Mouse (Mus musculus): ENCODE results near the gene Fank1. TPM values are rescaled to one million over a fixed set of nuclear protein-coding genes. Genes with fewer than 3 reads are reported as not detected.

The Fank1 gene
- polyA plus RNA-seq, 1 experiment, result not detected

DNA sequence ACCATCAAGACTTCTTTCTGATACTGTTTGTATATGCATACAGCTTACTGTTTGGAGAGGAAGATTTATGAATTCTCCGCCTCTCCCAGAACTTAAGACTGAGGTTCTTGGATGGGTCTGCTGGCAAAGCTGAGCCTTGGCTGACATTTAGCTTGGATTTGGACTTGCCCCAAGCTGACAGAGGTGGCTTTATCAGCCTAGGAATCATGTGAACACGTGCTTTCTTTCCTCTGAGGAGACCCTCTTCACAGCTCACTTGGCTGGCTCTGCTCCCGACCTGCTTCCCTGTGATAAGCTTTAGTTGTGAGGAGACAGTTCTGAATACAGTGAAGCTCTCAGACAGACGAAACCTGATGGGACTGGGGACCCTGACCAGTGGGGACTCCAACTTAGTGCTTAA lies 33.0 kb upstream of the Fank1 start:
- H3K4me1 ChIP-seq (ENCODE audit: control insufficient read depth, insufficient read depth, low read length), result no peaks in the 10 kb centered on the region; the same call in 1 of the 2 replicates
- WGBS, result 69% methylated on average over 4 of the region's 4 CpGs
- no peak for TF ChIP-seq POLR2A (IDR thresholded peaks at IDR 0.05; ENCODE audit: borderline replicate concordance, control insufficient read depth, low read depth, low read length)
- TF ChIP-seq CTCF (IDR thresholded peaks at IDR 0.05; ENCODE audit: control insufficient read depth, insufficient read depth, low read length), result no peak
- H3K4me3 ChIP-seq (replicated peaks; ENCODE audit: control insufficient read depth, low read depth, low read length), result no peak overlapping the region
- no peak overlapping the region for H3K27ac ChIP-seq (ENCODE audit: control insufficient read depth, insufficient read depth, low read depth, low read length, poor library complexity)

DNA sequence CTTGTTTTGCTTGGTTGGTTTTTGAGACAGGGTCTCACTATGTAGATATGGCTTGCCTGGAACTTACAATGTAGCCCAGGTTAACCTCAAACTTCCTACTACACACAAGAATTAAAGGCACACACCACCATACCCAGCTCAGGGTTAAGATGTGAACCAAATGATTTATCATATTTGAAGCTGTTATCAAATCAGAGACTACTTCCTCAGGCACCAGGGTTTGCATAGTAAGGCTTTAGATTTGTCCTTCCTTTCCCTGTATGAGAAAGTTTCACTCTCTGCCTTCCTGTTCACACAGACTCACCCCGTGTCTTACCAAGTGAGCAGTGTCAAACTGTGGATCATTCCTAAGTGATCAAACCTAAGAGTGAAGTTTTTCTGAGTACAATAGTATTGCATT lies 32.5 kb upstream of the Fank1 start:
- Histone ChIP-seq H3K4me3 (replicated peaks; ENCODE audit: control insufficient read depth, low read depth, low read length) (no peak overlapping the region), H3K4me1 (ENCODE audit: control insufficient read depth, insufficient read depth, low read length) (no peaks in the 10 kb centered on the region; the same call in 1 of the 2 replicates), H3K27ac (ENCODE audit: control insufficient read depth, insufficient read depth, low read depth, low read length, poor library complexity) (no peak overlapping the region)
- WGBS, result 45% methylated on average over 1 of the region's 1 CpGs
- TF ChIP-seq POLR2A (IDR thresholded peaks at IDR 0.05; ENCODE audit: borderline replicate concordance, control insufficient read depth, low read depth, low read length), result no peak
- no peak for TF ChIP-seq CTCF (IDR thresholded peaks at IDR 0.05; ENCODE audit: control insufficient read depth, insufficient read depth, low read length)

DNA sequence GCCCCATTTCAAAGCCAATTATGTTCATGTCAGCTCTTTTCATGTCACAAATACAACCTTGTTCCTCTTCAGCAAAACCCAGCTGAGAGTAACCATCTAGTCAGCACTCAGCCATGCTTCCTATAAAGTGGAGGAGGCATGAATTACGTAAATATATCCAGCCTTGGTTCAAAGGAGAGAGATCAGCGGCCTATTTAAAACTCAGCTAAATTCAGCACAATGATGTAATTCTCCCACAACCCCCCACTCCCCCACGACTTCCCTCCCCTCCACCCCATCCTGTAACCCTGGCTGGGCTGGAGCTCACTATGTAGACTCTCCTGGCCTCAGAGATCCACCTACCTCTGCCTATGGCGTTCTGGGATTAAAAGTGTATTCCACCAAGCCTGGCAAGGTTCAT lies 32.0 kb upstream of the Fank1 start:
- TF ChIP-seq POLR2A (IDR thresholded peaks at IDR 0.05; ENCODE audit: borderline replicate concordance, control insufficient read depth, low read depth, low read length), result no peak
- no peak for TF ChIP-seq CTCF (IDR thresholded peaks at IDR 0.05; ENCODE audit: control insufficient read depth, insufficient read depth, low read length)
- Histone ChIP-seq H3K4me1 (ENCODE audit: control insufficient read depth, insufficient read depth, low read length) (no peaks in the 10 kb centered on the region; the same call in 1 of the 2 replicates), H3K4me3 (replicated peaks; ENCODE audit: control insufficient read depth, low read depth, low read length) (no peak overlapping the region), H3K27ac (ENCODE audit: control insufficient read depth, insufficient read depth, low read depth, low read length, poor library complexity) (no peak overlapping the region)
- WGBS, result 45% methylated on average over 4 of the region's 4 CpGs

DNA sequence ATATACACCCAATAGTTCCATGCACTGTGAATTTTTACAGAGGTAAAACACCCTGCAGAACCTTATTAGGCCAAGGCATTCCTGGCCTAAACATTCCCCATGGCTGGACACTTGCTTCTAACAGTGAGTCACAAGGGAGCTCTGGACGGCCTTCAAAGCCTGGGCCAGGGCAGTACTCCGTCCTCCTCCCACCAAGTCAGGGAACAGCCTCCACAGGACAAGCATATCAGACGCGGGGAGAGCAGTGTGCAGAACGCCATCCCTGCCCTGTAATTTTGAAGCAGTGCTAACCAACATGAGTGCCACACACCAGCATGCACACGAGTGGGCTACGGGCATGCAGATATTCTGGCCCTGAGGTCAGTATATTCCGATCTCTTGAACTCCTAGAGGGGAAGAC lies 29.3 kb upstream of the Fank1 start:
- Histone ChIP-seq H3K4me1 (ENCODE audit: control insufficient read depth, insufficient read depth, low read length) (no peaks in the 10 kb centered on the region; the same call in 1 of the 2 replicates), H3K27ac (ENCODE audit: control insufficient read depth, insufficient read depth, low read depth, low read length, poor library complexity) (no peak overlapping the region), H3K4me3 (replicated peaks; ENCODE audit: control insufficient read depth, low read depth, low read length) (no peak overlapping the region)
- WGBS, result 86% methylated on average over 8 of the region's 8 CpGs
- TF ChIP-seq POLR2A (IDR thresholded peaks at IDR 0.05; ENCODE audit: borderline replicate concordance, control insufficient read depth, low read depth, low read length) (no peak), CTCF (IDR thresholded peaks at IDR 0.05; ENCODE audit: control insufficient read depth, insufficient read depth, low read length) (no peak)

DNA sequence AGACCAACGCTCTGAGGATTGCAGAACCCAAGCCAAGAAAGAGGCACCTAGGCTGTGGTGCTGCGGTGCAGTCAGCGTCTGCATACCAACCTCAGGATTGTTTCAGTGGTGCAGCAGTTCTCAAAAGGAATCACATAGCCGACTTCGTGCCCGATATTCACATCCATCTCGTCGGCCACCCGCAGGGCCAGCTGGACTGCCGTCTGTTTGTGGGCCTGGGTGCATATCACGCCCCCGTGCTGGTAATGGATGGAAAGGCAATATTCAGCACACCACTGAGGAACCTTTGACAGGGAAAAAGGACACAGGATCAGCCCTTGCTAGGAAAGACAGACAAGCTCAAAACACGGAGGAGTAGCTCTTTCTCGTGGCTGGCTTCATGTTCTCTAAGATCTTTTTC lies 27.9 kb upstream of the Fank1 start:
- no peak overlapping the region for H3K27ac ChIP-seq (ENCODE audit: control insufficient read depth, insufficient read depth, low read depth, low read length, poor library complexity)
- TF ChIP-seq CTCF (IDR thresholded peaks at IDR 0.05; ENCODE audit: control insufficient read depth, insufficient read depth, low read length), result no peak
- no peak for TF ChIP-seq POLR2A (IDR thresholded peaks at IDR 0.05; ENCODE audit: borderline replicate concordance, control insufficient read depth, low read depth, low read length)
- no peaks in the 10 kb centered on the region for H3K4me1 ChIP-seq (ENCODE audit: control insufficient read depth, insufficient read depth, low read length)
- WGBS, result 90% methylated on average over 14 of the region's 14 CpGs
- no peak overlapping the region for H3K4me3 ChIP-seq (replicated peaks; ENCODE audit: control insufficient read depth, low read depth, low read length)

DNA sequence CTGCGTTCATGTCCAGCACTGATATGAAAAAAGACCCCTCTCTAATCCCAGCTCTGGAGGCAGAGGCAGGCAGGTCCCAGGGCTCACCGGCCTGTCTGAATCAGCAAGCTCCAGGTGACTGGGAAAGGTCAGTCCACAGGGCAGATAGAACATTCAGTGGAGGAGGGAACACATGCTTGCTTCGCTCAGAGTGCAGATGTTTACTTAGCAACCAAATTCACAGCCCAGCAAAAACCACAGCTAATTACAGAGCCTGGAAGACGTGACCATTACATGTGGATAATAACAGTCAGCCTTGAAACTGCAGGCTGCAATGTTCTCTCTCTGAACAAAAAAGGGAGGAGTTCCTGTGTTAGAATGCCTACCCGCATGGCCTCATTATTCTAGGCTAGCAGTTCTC lies 26.0 kb upstream of the Fank1 start:
- WGBS, result 72% methylated on average over 5 of the region's 5 CpGs
- Histone ChIP-seq H3K4me1 (ENCODE audit: control insufficient read depth, insufficient read depth, low read length) (no peaks in the 10 kb centered on the region), H3K4me3 (replicated peaks; ENCODE audit: control insufficient read depth, low read depth, low read length) (no peak overlapping the region), H3K27ac (ENCODE audit: control insufficient read depth, insufficient read depth, low read depth, low read length, poor library complexity) (no peak overlapping the region)
- no peak for TF ChIP-seq POLR2A (IDR thresholded peaks at IDR 0.05; ENCODE audit: borderline replicate concordance, control insufficient read depth, low read depth, low read length)
- TF ChIP-seq CTCF (IDR thresholded peaks at IDR 0.05; ENCODE audit: control insufficient read depth, insufficient read depth, low read length), result no peak

DNA sequence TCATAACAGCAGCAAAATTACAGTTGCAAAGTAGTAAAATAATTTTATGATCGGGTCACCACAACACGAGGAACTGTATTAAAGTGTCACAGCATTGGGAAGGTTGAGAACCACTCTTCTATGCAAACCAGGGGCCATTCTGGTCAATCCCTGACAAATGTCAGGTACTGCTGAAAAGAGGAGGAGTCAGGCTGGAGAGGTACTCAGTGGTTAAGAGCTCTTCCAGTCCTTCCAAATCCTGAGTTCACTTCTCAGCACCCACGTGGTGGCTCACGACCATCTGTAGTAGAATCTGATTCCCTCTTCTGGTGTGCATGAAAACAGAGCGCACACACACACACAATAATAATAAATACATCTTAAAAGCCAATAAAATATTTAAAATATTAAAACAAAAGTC lies 25.5 kb upstream of the Fank1 start:
- no peak for TF ChIP-seq POLR2A (IDR thresholded peaks at IDR 0.05; ENCODE audit: borderline replicate concordance, control insufficient read depth, low read depth, low read length)
- no peak for TF ChIP-seq CTCF (IDR thresholded peaks at IDR 0.05; ENCODE audit: control insufficient read depth, insufficient read depth, low read length)
- H3K4me3 ChIP-seq (replicated peaks; ENCODE audit: control insufficient read depth, low read depth, low read length), result no peak overlapping the region

DNA sequence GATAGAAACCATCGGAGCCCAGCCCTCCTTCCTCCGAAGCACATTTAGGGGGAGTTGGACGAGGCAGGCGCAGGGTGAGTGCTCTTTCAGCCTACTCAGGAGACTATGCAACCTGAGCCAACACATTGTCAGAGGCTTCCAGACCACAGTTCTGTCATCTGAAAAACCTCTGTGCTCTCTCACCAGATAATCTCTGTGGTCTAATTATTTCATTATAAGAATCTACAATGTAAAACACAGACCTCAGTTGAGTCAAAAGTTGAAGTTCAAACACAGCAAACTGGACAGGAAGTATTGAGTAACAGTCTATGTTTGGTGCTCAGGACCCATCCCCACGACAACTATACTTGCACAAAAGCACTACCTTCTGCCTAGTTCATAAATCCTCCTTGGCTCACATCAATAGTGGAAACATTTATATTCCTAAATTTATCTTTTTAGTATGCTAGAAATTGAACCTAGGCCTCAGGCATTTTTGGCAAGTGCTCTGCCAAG lies 18.7 kb upstream of the Fank1 start:
- Histone ChIP-seq H3K4me1 (ENCODE audit: control insufficient read depth, insufficient read depth, low read length) (no peaks in the 10 kb centered on the region), H3K27ac (ENCODE audit: control insufficient read depth, insufficient read depth, low read depth, low read length, poor library complexity) (no peak overlapping the region), H3K4me3 (replicated peaks; ENCODE audit: control insufficient read depth, low read depth, low read length) (no peak overlapping the region)
- WGBS, result 52% methylated on average over 5 of the region's 5 CpGs
- TF ChIP-seq POLR2A (IDR thresholded peaks at IDR 0.05; ENCODE audit: borderline replicate concordance, control insufficient read depth, low read depth, low read length), result no peak
- no peak for TF ChIP-seq CTCF (IDR thresholded peaks at IDR 0.05; ENCODE audit: control insufficient read depth, insufficient read depth, low read length)

More for the DNA sequence above, 25.5 kb upstream of the Fank1 start:
- whole genome bisulfite sequencing, result 81% methylated on average over 5 of the region's 5 CpGs
- Histone ChIP-seq H3K27ac (ENCODE audit: control insufficient read depth, insufficient read depth, low read depth, low read length, poor library complexity) (no peak overlapping the region), H3K4me1 (ENCODE audit: control insufficient read depth, insufficient read depth, low read length) (no peaks in the 10 kb centered on the region)

DNA sequence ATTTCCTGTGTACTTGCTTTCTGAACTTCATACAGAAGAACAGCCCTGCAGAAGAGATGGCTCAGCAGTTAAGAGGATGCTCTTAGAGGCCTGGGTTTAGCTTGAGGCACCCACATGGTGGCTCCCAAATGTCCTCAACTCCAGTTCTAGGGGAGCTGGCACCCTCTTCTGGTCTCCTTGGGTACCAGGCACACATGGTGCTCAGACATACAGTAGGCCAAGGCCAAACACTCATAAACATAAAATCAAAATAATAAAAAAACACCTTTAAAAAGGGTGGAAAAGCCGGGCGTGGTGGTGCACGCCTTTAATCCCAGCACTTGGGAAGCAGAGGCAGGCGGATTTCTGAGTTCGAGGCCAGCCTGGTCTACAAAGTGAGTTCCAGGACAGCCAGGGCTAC lies 17.9 kb upstream of the Fank1 start:
- TF ChIP-seq POLR2A (IDR thresholded peaks at IDR 0.05; ENCODE audit: borderline replicate concordance, control insufficient read depth, low read depth, low read length) (no peak), CTCF (IDR thresholded peaks at IDR 0.05; ENCODE audit: control insufficient read depth, insufficient read depth, low read length) (no peak)

More for the DNA sequence above, 17.9 kb upstream of the Fank1 start:
- H3K4me1 ChIP-seq (ENCODE audit: control insufficient read depth, insufficient read depth, low read length), result no peaks in the 10 kb centered on the region
- no peak overlapping the region for H3K4me3 ChIP-seq (replicated peaks; ENCODE audit: control insufficient read depth, low read depth, low read length)
- no peak overlapping the region for H3K27ac ChIP-seq (ENCODE audit: control insufficient read depth, insufficient read depth, low read depth, low read length, poor library complexity)
- 79% methylated on average over 5 of the region's 5 CpGs for WGBS

Measured in bone marrow, adult 2 months (tissue).